Mouse (Mus musculus) CH12.LX (cell line): Measurements from ENCODE around the gene Krt12. TPM values are rescaled to one million over a fixed set of nuclear protein-coding genes. Genes with fewer than 3 reads are reported as not detected.

Experiments used
- DNase-seq: peaks from one replicate; pipeline ENCODE4 v3.0.0-alpha.2; 2013; ENCODE audit errors: extremely low read depth
- H3K27ac ChIP-seq: 2 replicates; pipeline ENCODE4 v1.5.1; 2012; ENCODE audit warnings: low read depth, mild to moderate bottlenecking, control low read depth, moderate library complexity; ENCODE audit not compliant: insufficient read depth
- H3K27me3 ChIP-seq: replicated peaks from 2 replicates; pipeline ENCODE3; 2012; ENCODE audit warnings: inconsistent platforms
- H3K36me3 ChIP-seq, 2 experiments: replicated peaks in 1 of 2; 2 replicates each; pipeline versions ENCODE3 to v1.6.1; 2012; ENCODE audit warnings: inconsistent platforms in 1 of 2, low read length in 1 of 2, mild to moderate bottlenecking in 1 of 2, mixed read lengths in 1 of 2, moderate library complexity in 1 of 2; ENCODE audit not compliant: control insufficient read depth in 1 of 2, insufficient read depth in 1 of 2
- H3K4me1 ChIP-seq, 2 experiments: 2 replicates each; pipeline ENCODE4 v1.6.1; 2012; ENCODE audit warnings: inconsistent platforms in 1 of 2, moderate library complexity in 1 of 2; ENCODE audit not compliant: insufficient read depth in 2 of 2, control insufficient read depth in 1 of 2
- H3K4me2 ChIP-seq: 2 replicates; pipeline ENCODE4 v1.6.1; 2012; ENCODE audit warnings: low read depth, mild to moderate bottlenecking, control low read depth; ENCODE audit not compliant: poor library complexity, insufficient read depth, severe bottlenecking
- H3K4me3 ChIP-seq, 3 experiments: fragments of 150-350 bp in 1 of 3; sonication (generic) in 1 of 3; replicated peaks in 1 of 3; 2 replicates each; pipeline versions ENCODE3 to v1.5.1; 2011 to 2012; ENCODE audit warnings: low read depth in 2 of 3, low read length in 2 of 3, mild to moderate bottlenecking in 2 of 3, moderate library complexity in 2 of 3, control low read depth in 1 of 3, improper control_type of control experiment in 1 of 3, inconsistent platforms in 1 of 3, mixed read lengths in 1 of 3; ENCODE audit not compliant: poor library complexity in 1 of 3
- H3K79me2 ChIP-seq: replicated peaks from 2 replicates; pipeline ENCODE4 v1.6.1; 2012; ENCODE audit warnings: mild to moderate bottlenecking, moderate library complexity; ENCODE audit not compliant: control insufficient read depth, poor library complexity, insufficient read depth, severe bottlenecking; ENCODE audit errors: extremely low read depth
- H3K9ac ChIP-seq: 2 replicates; pipeline ENCODE4 v1.6.1; 2012; ENCODE audit warnings: low read depth, mild to moderate bottlenecking, control low read depth, moderate library complexity; ENCODE audit not compliant: insufficient read depth
- H3K9me3 ChIP-seq: replicated peaks from 2 replicates; pipeline ENCODE3; 2012; ENCODE audit warnings: low read length, inconsistent platforms, mixed read lengths
- CTCF ChIP-seq, 2 experiments: IDR thresholded peaks in 1 of 2; conservative IDR thresholded peaks in 1 of 2; 2 replicates each; pipeline ENCODE4 v1.5.1; 2011 to 2012; ENCODE audit warnings: low read depth in 2 of 2, low read length in 2 of 2, improper control_type of control experiment in 1 of 2, inconsistent platforms in 1 of 2, mild to moderate bottlenecking in 1 of 2, moderate library complexity in 1 of 2
- E2F4 ChIP-seq: IDR thresholded peaks from 2 replicates; pipeline ENCODE4 v1.6.1; 2011; ENCODE audit warnings: low read depth, low read length, improper control_type of control experiment; ENCODE audit not compliant: insufficient replicate concordance
- ELF1 ChIP-seq: IDR thresholded peaks from 2 replicates; pipeline ENCODE4 v1.6.1; 2014; ENCODE audit warnings: low read depth, mild to moderate bottlenecking, inconsistent platforms, low read length, improper control_type of control experiment
- ETS1 ChIP-seq: conservative IDR thresholded peaks from 2 replicates; pipeline ENCODE4 v1.6.1; 2012; ENCODE audit warnings: low read depth, mild to moderate bottlenecking, inconsistent platforms, low read length, improper control_type of control experiment, moderate library complexity
- GABPA ChIP-seq: IDR thresholded peaks from 2 replicates; pipeline ENCODE4 v1.6.1; 2012; ENCODE audit warnings: low read depth, low read length, improper control_type of control experiment, inconsistent platforms; ENCODE audit not compliant: insufficient replicate concordance
- JUND ChIP-seq: conservative IDR thresholded peaks from 2 replicates; pipeline ENCODE4 v1.6.1; 2011; ENCODE audit warnings: low read depth, low read length, improper control_type of control experiment
- MAFK ChIP-seq: IDR thresholded peaks from 2 replicates; pipeline ENCODE4 v1.6.1; 2011; ENCODE audit warnings: low read length, improper control_type of control experiment; ENCODE audit not compliant: insufficient replicate concordance
- MXI1 ChIP-seq: IDR thresholded peaks from 2 replicates; pipeline ENCODE4 v1.6.1; 2011; ENCODE audit warnings: mild to moderate bottlenecking, low read depth, low read length, improper control_type of control experiment
- NRF1 ChIP-seq: IDR thresholded peaks from 2 replicates; pipeline ENCODE4 v1.6.1; 2014; ENCODE audit warnings: low read depth, mild to moderate bottlenecking, inconsistent platforms, low read length, improper control_type of control experiment, moderate library complexity
- POLR2A ChIP-seq: IDR thresholded peaks from 2 replicates; pipeline ENCODE4 v1.6.1; 2011; ENCODE audit warnings: low read depth, mild to moderate bottlenecking, improper control_type of control experiment, low read length
- POLR2AphosphoS2 ChIP-seq: IDR thresholded peaks from 2 replicates; pipeline ENCODE4 v1.6.1; 2011; ENCODE audit warnings: low read depth, low read length, improper control_type of control experiment
- TBP ChIP-seq: conservative IDR thresholded peaks from 2 replicates; pipeline ENCODE4 v1.6.1; 2011; ENCODE audit warnings: low read depth, low read length, improper control_type of control experiment
- TCF12 ChIP-seq: IDR thresholded peaks from 2 replicates; pipeline ENCODE4 v1.6.1; 2014; ENCODE audit warnings: low read depth, mild to moderate bottlenecking, inconsistent platforms, low read length, improper control_type of control experiment
- USF2 ChIP-seq: conservative IDR thresholded peaks from 2 replicates; pipeline ENCODE4 v1.6.1; 2011; ENCODE audit warnings: low read depth, low read length, improper control_type of control experiment
- ZNF384 ChIP-seq: IDR thresholded peaks from 2 replicates; pipeline ENCODE4 v1.6.1; 2012; ENCODE audit warnings: low read depth, low read length, improper control_type of control experiment, inconsistent platforms
- dilution Hi-C: fragments of 300-500 bp; cut with MboI; formaldehyde crosslinking; loops from 2 replicates; pipeline ENCODE4 v1.14.3; 2020; ENCODE audit warnings: low sequenced_read_pairs; ENCODE audit not compliant: extremely low pct_unique_long_range_greater_than_20kb, extremely low pct_ligation_motif_present
- in situ Hi-C: fragments of 300-500 bp; cut with MboI; formaldehyde crosslinking; loops from 3 replicates; pipeline ENCODE4 v1.14.3; 2019; ENCODE audit warnings: low sequenced_read_pairs, low pct_ligation_motif_present, low pct_unique_long_range_greater_than_20kb, mixed read lengths
- polyA plus RNA-seq: library from polyadenylated mRNA; unstranded; fragments of >175 nt; gene quantifications from 2 replicates; pipeline ENCODE4 v1.2.1, GENCODE M21; 2012; ENCODE audit warnings: low read depth; ENCODE audit not compliant: insufficient read length
- total RNA-seq, 2 experiments: library from RNA; depleted of rRNA; stranded (reverse); fragments of 300-350 nt in 1 of 2; fragments of >200 nt in 1 of 2; gene quantifications; 2 replicates each; pipeline ENCODE4 v1.2.3; 2012 to 2014

The Krt12 gene
- total and polyA plus RNA-seq, 3 experiments: not detected

DNA sequence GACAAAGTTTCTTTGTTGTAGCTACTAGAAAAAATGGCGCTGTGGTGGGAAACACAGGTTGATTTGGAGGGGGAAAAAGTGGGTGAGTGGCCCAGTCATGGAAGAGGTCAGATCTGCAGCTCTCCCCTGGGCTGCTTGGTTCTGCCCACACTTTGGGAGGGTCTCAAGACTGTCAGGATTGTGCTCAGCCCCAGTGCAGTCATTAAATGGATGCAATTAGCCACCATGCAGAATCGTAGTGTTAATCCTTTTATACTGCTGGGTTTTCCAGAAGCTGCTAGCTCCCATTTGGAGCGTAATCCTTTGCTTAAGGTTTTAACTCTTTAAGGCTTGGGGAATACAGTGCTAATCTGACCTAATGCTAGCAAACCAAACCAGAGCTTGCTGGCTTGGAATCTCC, 26.0 kb downstream of the Krt12 start:
- Histone ChIP-seq H3K36me3 (peaks cover 3 to 8% of the 10 kb centered on the region in 2 experiments), H3K79me2 (no peaks in the 10 kb centered on the region), H3K9ac (no peak overlapping the region), H3K4me3 (no peak overlapping the region), H3K9me3 (no peaks in the 10 kb centered on the region), H3K27me3 (peaks cover 45% of the 10 kb centered on the region), H3K4me1 (no peaks in the 10 kb centered on the region), H3K27ac (no peak overlapping the region), H3K4me2 (no peak overlapping the region)
- in situ Hi-C loops: loop anchor here (25.0 kb wide), 1 partner anchor 891 kb away; no protein-coding TSS in a partner anchor
- TF ChIP-seq GABPA: no peak
- no peak for TF ChIP-seq ETS1
- no peak for TF ChIP-seq NRF1
- no peak for TF ChIP-seq USF2
- TF ChIP-seq TCF12: no peak
- no peak for TF ChIP-seq ELF1
- no peak for TF ChIP-seq POLR2AphosphoS2
- TF ChIP-seq MXI1: no peak
- TF ChIP-seq POLR2A: no peak
- TF ChIP-seq TBP: no peak
- TF ChIP-seq CTCF (conservative IDR thresholded peaks at IDR 0.05 in 1 of 2, IDR thresholded peaks at IDR 0.05 in 1 of 2; ENCODE audit: low read depth in 2 of 2, low read length in 2 of 2): no peak
- no peak for TF ChIP-seq ZNF384
- TF ChIP-seq JUND: no peak
- dilution Hi-C loops: no loop called here
- DNase-seq: no peak

DNA sequence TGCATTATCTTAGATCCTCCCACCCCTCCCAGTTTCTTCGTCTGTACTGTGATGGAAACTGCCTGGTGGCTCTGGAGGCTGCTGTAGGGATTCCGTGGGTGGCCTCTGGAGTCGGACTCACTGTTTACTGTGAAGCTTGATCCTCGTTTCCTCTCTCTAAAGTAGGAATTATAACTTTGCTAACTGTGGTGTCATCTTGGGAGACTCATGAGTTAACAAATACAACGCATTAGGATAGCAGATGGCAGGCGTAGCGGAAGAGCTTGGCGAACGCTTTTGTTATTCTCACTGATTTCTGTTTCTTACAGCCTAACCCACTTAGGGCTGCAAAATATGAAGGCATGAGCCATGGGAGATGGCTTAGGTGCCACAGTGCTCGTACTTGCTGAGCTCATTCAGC, 29.6 kb downstream of the Krt12 start:
- Histone ChIP-seq H3K4me2 (no peak overlapping the region), H3K4me3 (no peak overlapping the region), H3K27me3 (peaks cover 13% of the 10 kb centered on the region), H3K27ac (no peak overlapping the region), H3K36me3 (peaks cover 4 to 27% of the 10 kb centered on the region in 2 experiments), H3K9ac (no peak overlapping the region), H3K4me1 (no peaks in the 10 kb centered on the region), H3K79me2 (no peaks in the 10 kb centered on the region), H3K9me3 (no peaks in the 10 kb centered on the region)
- dilution Hi-C loops (no loop called here), in situ Hi-C loops (loop anchor here (25.0 kb wide), 1 partner anchor 895 kb away; no protein-coding TSS in a partner anchor)
- no peak for TF ChIP-seq POLR2A
- no peak for TF ChIP-seq TCF12
- no peak for TF ChIP-seq ETS1
- TF ChIP-seq POLR2AphosphoS2: no peak
- no peak for TF ChIP-seq MAFK
- TF ChIP-seq ZNF384: no peak
- TF ChIP-seq E2F4: no peak
- no peak for DNase-seq
